Comparison of ENCODE assay signal across 9 mouse cellular contexts in genomic region chr11:117317429-117318101, GRCm38 (mm10).
DNase-seq lines count a peak whose midpoint lies in the region; ATAC-seq lines count a peak whose summit lies in the region.
"Had no signal": no experiment of that assay in that cellular context is flagged by ENCODE, and none has a peak within 500 bp of the region (broad histone marks: within the 10 kb centered on the region; RNA-seq: fewer than 3 reads in every experiment).

No protein-coding gene starts in this region.

- ATAC-seq in embryonic facial prominence, embryonic 12.5 days (ENCODE audit: insufficient number of reproducible peaks, insufficient read depth, low FRiP score, low TSS enrichment) = no peak
- peak; percentile 64 for ATAC-seq in hindbrain, embryonic 11.5 days (ENCODE audit: low FRiP score)
- peak; percentile 37 for ATAC-seq in lung, embryonic 16.5 days (ENCODE audit: low read depth)
- ATAC-seq in stomach, embryonic 16.5 days (ENCODE audit: insufficient read depth, low FRiP score) = no peak
- ATAC-seq: Patski had no signal

- peak overlapping the region; percentile 89 for H3K27ac ChIP-seq in embryonic facial prominence, embryonic 12.5 days
- peak overlapping the region; percentile 92 for H3K27ac ChIP-seq in hindbrain, embryonic 11.5 days (ENCODE audit: low read depth, low read length)
- H3K27ac ChIP-seq in lung, embryonic 16.5 days (ENCODE audit: low read length) = peak overlapping the region; percentile 94
- peak overlapping the region; percentile 94 for H3K27ac ChIP-seq in stomach, embryonic 16.5 days (ENCODE audit: low read length)

- H3K9ac ChIP-seq in embryonic facial prominence, embryonic 12.5 days = peak overlapping the region; percentile 11
- H3K9ac ChIP-seq in hindbrain, embryonic 11.5 days (ENCODE audit: low read depth, low read length) = peak overlapping the region; percentile 40; the same call in 1 of the 2 replicates
- peak overlapping the region; percentile 52 for H3K9ac ChIP-seq in lung, embryonic 16.5 days (ENCODE audit: low read length)
- H3K9ac ChIP-seq in stomach, embryonic 16.5 days (ENCODE audit: low read length) = peak overlapping the region; percentile 66

- H3K4me3 ChIP-seq in embryonic facial prominence, embryonic 12.5 days = no peak overlapping the region
- H3K4me3 ChIP-seq in hindbrain, embryonic 11.5 days (ENCODE audit: low read depth, low read length) = no peak overlapping the region
- peak overlapping the region; percentile 2 for H3K4me3 ChIP-seq in lung, embryonic 16.5 days (ENCODE audit: low read length)
- H3K4me3 ChIP-seq in stomach, embryonic 16.5 days (replicated peaks; ENCODE audit: low read length) = no peak overlapping the region; the same call in 1 of the 2 replicates

- 9% methylated on average over 20 of the region's 20 CpGs for WGBS in embryonic facial prominence, embryonic 12.5 days
- WGBS in hindbrain, embryonic 11.5 days = 21% methylated on average over 20 of the region's 20 CpGs
- 15% methylated on average over 20 of the region's 20 CpGs for WGBS in lung, embryonic 16.5 days
- 27% methylated on average over 20 of the region's 20 CpGs for whole genome bisulfite sequencing in stomach, embryonic 16.5 days

- DNase-seq in heart, adult 11 months = peak; percentile 96
- DNase-seq in heart, adult 8-10 months (ENCODE audit: low spot score) = no peak
- DNase-seq in 3T3-L1 (ENCODE audit: low read depth, low spot score) = peak; percentile 58
- peak; percentile 67 for DNase-seq in hindbrain, embryonic 11.5 days (ENCODE audit: low spot score)
- DNase-seq in cerebellum, adult 18-20 months = no peak

- H3K4me2 ChIP-seq in embryonic facial prominence, embryonic 12.5 days (replicated peaks) = peak overlapping the region; percentile 41
- H3K4me2 ChIP-seq in hindbrain, embryonic 11.5 days (replicated peaks; ENCODE audit: low read depth, low read length) = peak overlapping the region; percentile 25
- H3K4me2 ChIP-seq in lung, embryonic 16.5 days (ENCODE audit: low read depth, low read length) = peak overlapping the region; percentile 31
- peak overlapping the region; percentile 45 for H3K4me2 ChIP-seq in stomach, embryonic 16.5 days (ENCODE audit: low read depth, low read length)

- H3K36me3 ChIP-seq in embryonic facial prominence, embryonic 12.5 days = no peaks in the 10 kb centered on the region
- H3K36me3 ChIP-seq in hindbrain, embryonic 11.5 days (ENCODE audit: control insufficient read depth, insufficient read depth, low read length) = no peaks in the 10 kb centered on the region
- H3K36me3 ChIP-seq in lung, embryonic 16.5 days (ENCODE audit: control insufficient read depth, insufficient read depth, low read length) = no peaks in the 10 kb centered on the region
- no peaks in the 10 kb centered on the region for H3K36me3 ChIP-seq in stomach, embryonic 16.5 days (ENCODE audit: control insufficient read depth, insufficient read depth, low read length)

- H3K9me3 ChIP-seq in embryonic facial prominence, embryonic 12.5 days = no peaks in the 10 kb centered on the region
- no peaks in the 10 kb centered on the region for H3K9me3 ChIP-seq in hindbrain, embryonic 11.5 days (ENCODE audit: control insufficient read depth, low read length)
- no peaks in the 10 kb centered on the region for H3K9me3 ChIP-seq in lung, embryonic 16.5 days (ENCODE audit: control insufficient read depth, low read length)
- H3K9me3 ChIP-seq in stomach, embryonic 16.5 days (replicated peaks; ENCODE audit: control insufficient read depth, low read length) = no peaks in the 10 kb centered on the region

- peaks cover 85% of the 10 kb centered on the region for H3K4me1 ChIP-seq in embryonic facial prominence, embryonic 12.5 days
- H3K4me1 ChIP-seq in hindbrain, embryonic 11.5 days (replicated peaks; ENCODE audit: control insufficient read depth, insufficient read depth, low read length) = peaks cover 37% of the 10 kb centered on the region
- peaks cover 86% of the 10 kb centered on the region for H3K4me1 ChIP-seq in lung, embryonic 16.5 days (replicated peaks; ENCODE audit: control insufficient read depth, insufficient read depth, low read length)
- H3K4me1 ChIP-seq in stomach, embryonic 16.5 days (ENCODE audit: control insufficient read depth, insufficient read depth, low read length) = peaks cover 85% of the 10 kb centered on the region

- no peaks in the 10 kb centered on the region for H3K27me3 ChIP-seq in embryonic facial prominence, embryonic 12.5 days
- H3K27me3 ChIP-seq in hindbrain, embryonic 11.5 days (ENCODE audit: control insufficient read depth, insufficient read depth, low read length) = no peaks in the 10 kb centered on the region
- H3K27me3 ChIP-seq in lung, embryonic 16.5 days (ENCODE audit: control insufficient read depth, insufficient read depth, low read depth, low read length) = no peaks in the 10 kb centered on the region
- no peaks in the 10 kb centered on the region for H3K27me3 ChIP-seq in stomach, embryonic 16.5 days (ENCODE audit: control insufficient read depth, insufficient read depth, low read length)
- H3K27me3 ChIP-seq: Patski had no signal

Comparison
In these comparisons a context has a peak if more than half of its experiments do, and no peak if none do; other contexts are left out.
1. DNase-seq: peak in heart, adult 11 months (single experiment), 3T3-L1 (single experiment) and hindbrain, embryonic 11.5 days (single experiment); none in heart, adult 8-10 months (single experiment) and cerebellum, adult 18-20 months (0 of 2).
2. ATAC-seq: peak in hindbrain, embryonic 11.5 days (single experiment) and lung, embryonic 16.5 days (single experiment); none in embryonic facial prominence, embryonic 12.5 days (single experiment) and stomach, embryonic 16.5 days (single experiment).
3. H3K9ac ChIP-seq: peak in every context shown above with its lines; median percentile 66 in stomach, embryonic 16.5 days; 52 in lung, embryonic 16.5 days; 40 in hindbrain, embryonic 11.5 days; 11 in embryonic facial prominence, embryonic 12.5 days.
4. Peak in every context shown above with its lines, with median percentiles within 50 percentile points of each other: H3K27ac ChIP-seq and H3K4me2 ChIP-seq.